Mouse (Mus musculus) thymus, adult 2 months (tissue): ENCODE data around the gene Timm17a. TPM values are rescaled to one million over a fixed set of nuclear protein-coding genes. Genes with fewer than 3 reads are reported as not detected.

Experiments
- DNase-seq: peaks from one replicate; pipeline ENCODE4 v3.0.0; 2021
- H3K27ac ChIP-seq: fragments of 200-500 bp; 2 replicates; pipeline ENCODE4 v1.5.1; 2012; ENCODE audit warnings: low read length, control low read depth; ENCODE audit not compliant: control insufficient read depth, insufficient read depth
- H3K27me3 ChIP-seq: fragments of 200-500 bp; 2 replicates; pipeline ENCODE4 v1.6.1; 2012; ENCODE audit warnings: mild to moderate bottlenecking, low read length, moderate library complexity, mixed read lengths; ENCODE audit not compliant: control insufficient read depth, insufficient read depth
- H3K36me3 ChIP-seq: fragments of 200-500 bp; 2 replicates; pipeline ENCODE4 v1.6.1; 2012; ENCODE audit warnings: mild to moderate bottlenecking, low read length, moderate library complexity; ENCODE audit not compliant: control insufficient read depth, insufficient read depth
- H3K4me1 ChIP-seq: fragments of 200-500 bp; replicated peaks from 2 replicates; pipeline ENCODE4 v1.6.1; 2012; ENCODE audit warnings: low read length; ENCODE audit not compliant: control insufficient read depth, insufficient read depth
- H3K4me3 ChIP-seq: fragments of 200-500 bp; 2 replicates; pipeline ENCODE4 v1.5.1; 2012; ENCODE audit warnings: mild to moderate bottlenecking, low read length, control low read depth, moderate library complexity; ENCODE audit not compliant: control insufficient read depth, insufficient read depth
- CTCF ChIP-seq: fragments of 200-500 bp; IDR thresholded peaks from 2 replicates; pipeline ENCODE4 v1.5.1; 2012; ENCODE audit warnings: mild to moderate bottlenecking, control low read depth, low read length, moderate library complexity, borderline replicate concordance; ENCODE audit not compliant: control insufficient read depth, poor library complexity, insufficient read depth; ENCODE audit errors: extremely low read depth
- POLR2A ChIP-seq: fragments of 200-500 bp; IDR thresholded peaks from 2 replicates; pipeline ENCODE4 v1.6.1; 2012; ENCODE audit warnings: mild to moderate bottlenecking, low read length, control low read depth, moderate library complexity; ENCODE audit not compliant: control insufficient read depth, poor library complexity, insufficient read depth; ENCODE audit errors: extremely low read depth
- WGBS: fragments of 180-500 bp; shearing (Covaris S2); methylation state at CpG from one replicate; pipeline ENCODE4 v1.1.7; 2018; 5-methylcytosine and 5-hydroxymethylcytosine counted together
- polyA plus RNA-seq: library from polyadenylated mRNA; depleted of rRNA; stranded (reverse); fragments of >200 nt; gene quantifications from 2 replicates; pipeline ENCODE4 v1.2.3, GENCODE M21; 2012; rRNA removed

Gene Timm17a
- 44.8 and 50.3 TPM in 2 replicates for polyA plus RNA-seq

DNA sequence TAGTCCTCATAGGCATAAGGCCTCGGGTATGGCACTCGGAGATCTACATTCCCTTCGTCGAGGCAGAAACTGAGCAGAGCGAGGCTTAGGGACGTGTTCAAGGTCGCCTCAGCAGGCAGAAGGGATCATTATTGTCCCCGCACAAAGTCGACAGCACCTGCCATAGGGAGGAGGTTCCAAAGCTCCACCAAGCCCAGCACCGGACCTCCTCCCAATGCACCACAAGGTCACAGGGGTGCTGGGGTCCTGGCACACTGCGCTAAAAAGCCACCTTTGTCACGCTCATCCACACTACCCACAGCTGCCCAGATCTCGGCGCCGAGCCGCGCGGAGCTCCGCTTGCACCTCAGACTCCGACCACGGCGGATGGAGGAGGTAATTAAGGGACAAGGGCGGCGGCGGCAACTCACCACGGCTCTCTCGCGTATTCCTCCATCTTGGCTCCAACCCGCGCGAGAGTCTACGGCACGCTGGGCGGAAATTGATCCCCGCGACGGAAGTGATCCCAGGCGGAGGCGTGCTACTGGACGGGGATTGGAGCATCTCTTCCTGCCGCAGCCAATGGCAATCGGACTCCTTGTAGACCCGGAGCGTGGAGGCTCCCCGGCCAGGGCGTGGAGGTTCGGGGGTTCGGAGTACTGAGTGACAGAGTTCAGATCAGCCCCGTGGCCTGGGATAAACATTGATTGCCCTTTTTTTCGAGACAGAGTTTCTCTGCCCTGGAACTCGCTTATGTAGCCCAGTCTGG lies at the start of gene Timm17a:
TSS of gene Timm17a (minus strand) at position 495 of the 748 bp plus-strand sequence.
- under 1% methylated on average over 51 of the region's 51 CpGs for WGBS
- peak; percentile 90 for DNase-seq
- Histone ChIP-seq H3K4me3 (peak within 1 kb of the TSS; percentile 85), H3K27ac (no peak within 1 kb of the TSS), H3K4me1 (no peaks in the 10 kb centered on the region), H3K36me3 (0 out of 2 replicates have a peak, but pooled peaks cover 5% of the 10 kb centered on the region), H3K27me3 (no peaks in the 10 kb centered on the region)
- TF ChIP-seq POLR2A (peak; percentile 81), CTCF (peak; percentile 51; the same call in 1 of the 2 replicates)

DNA sequence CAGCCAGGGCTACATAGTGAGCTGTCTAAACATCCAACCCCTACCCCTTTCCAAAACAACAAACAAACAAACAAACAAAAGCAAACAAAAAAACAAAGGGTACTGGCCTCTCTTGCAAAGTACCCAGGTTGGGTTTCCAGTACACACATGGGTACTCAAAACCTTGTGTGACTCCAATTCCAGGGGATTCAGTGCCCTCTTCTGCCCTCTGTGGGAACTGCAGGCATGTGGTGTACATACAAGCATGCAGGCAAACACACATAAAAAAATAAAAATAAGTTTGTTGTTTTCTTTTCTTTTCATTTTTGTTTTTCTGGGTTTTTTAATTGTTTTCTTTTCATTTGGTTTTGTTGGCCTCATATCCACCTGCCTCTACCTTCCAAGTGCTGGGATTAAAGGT lies 48.5 kb upstream of the Timm17a start:
- Histone ChIP-seq H3K27me3 (no peaks in the 10 kb centered on the region), H3K36me3 (no peaks in the 10 kb centered on the region), H3K4me3 (no peak overlapping the region), H3K4me1 (no peaks in the 10 kb centered on the region), H3K27ac (no peak overlapping the region)
- no peak for TF ChIP-seq CTCF
- TF ChIP-seq POLR2A = no peak
- DNase-seq = no peak

DNA sequence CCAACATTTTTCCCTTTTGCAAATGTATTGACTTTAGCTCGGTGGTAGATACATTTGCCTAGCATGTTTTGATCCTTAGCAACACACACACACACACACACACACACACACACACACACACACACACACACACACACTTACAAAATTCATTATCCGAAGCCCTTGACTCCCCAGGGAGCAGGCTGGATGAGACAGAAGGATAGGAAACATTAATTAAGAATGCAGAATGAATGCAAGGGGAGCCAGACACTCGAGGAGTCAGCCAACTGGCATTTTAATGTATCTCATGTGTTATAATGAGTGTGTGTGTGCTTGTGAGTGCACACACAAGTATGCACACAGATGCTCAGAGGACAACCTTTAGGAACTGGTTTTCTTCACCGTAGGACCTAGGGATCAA lies 47.9 kb upstream of the Timm17a start:
- H3K4me1 ChIP-seq = no peaks in the 10 kb centered on the region
- H3K36me3 ChIP-seq = no peaks in the 10 kb centered on the region
- no peak overlapping the region for H3K4me3 ChIP-seq
- 93% methylated on average over 4 of the region's 4 CpGs for WGBS
- DNase-seq = no peak
- TF ChIP-seq CTCF = no peak
- no peak for TF ChIP-seq POLR2A
- H3K27ac ChIP-seq = no peak overlapping the region
- H3K27me3 ChIP-seq = no peaks in the 10 kb centered on the region

DNA sequence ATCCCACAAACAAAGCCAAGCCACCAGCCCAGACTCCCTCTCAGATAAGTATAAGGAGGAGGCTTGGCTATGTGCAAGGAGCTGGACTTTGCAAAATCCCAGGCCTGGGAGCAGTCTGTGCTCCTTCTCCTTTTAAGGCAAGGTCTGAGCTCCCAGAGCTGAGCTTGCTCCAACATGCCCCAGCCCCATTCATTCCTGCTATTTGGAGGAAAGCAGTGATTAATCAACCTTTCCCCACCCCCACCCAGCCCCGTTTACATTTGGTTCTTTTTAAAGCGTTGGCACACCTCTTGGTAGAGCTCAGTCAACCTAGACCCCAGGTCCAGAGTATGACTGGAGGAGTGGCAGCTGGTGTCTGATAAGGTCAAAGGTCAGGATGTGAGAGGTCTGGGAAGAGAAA lies 45.5 kb upstream of the Timm17a start:
- H3K36me3 ChIP-seq = no peaks in the 10 kb centered on the region
- H3K27ac ChIP-seq = no peak overlapping the region
- 65% methylated on average over 2 of the region's 2 CpGs for WGBS

DNA sequence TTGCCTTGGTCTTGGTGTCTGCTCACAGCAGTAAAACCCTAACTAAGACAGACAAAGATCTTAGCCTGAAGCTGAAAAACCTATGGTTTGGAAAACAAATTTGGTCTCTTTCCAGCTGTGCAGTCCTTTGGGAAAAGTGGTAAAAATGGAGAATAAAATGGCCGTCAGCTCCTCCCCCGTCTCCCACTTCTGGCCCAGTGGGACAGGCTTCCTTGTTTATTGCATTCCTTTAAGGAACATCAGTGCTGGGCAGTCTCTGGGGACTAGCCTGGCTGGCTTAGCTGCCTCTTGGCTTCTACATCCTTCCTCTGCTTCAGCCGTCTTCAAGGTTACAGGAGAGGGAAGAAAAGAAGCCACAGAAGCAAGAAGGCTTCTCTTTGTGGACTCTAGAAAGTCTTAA lies 38.4 kb upstream of the Timm17a start:
- WGBS = 89% methylated on average over 3 of the region's 3 CpGs
- H3K27ac ChIP-seq = no peak overlapping the region
- no peak for TF ChIP-seq POLR2A

More for the DNA sequence above, 45.5 kb upstream of the Timm17a start:
- Histone ChIP-seq H3K4me3 (no peak overlapping the region), H3K27me3 (no peaks in the 10 kb centered on the region), H3K4me1 (no peaks in the 10 kb centered on the region)
- TF ChIP-seq POLR2A (no peak), CTCF (no peak)
- DNase-seq = no peak

DNA sequence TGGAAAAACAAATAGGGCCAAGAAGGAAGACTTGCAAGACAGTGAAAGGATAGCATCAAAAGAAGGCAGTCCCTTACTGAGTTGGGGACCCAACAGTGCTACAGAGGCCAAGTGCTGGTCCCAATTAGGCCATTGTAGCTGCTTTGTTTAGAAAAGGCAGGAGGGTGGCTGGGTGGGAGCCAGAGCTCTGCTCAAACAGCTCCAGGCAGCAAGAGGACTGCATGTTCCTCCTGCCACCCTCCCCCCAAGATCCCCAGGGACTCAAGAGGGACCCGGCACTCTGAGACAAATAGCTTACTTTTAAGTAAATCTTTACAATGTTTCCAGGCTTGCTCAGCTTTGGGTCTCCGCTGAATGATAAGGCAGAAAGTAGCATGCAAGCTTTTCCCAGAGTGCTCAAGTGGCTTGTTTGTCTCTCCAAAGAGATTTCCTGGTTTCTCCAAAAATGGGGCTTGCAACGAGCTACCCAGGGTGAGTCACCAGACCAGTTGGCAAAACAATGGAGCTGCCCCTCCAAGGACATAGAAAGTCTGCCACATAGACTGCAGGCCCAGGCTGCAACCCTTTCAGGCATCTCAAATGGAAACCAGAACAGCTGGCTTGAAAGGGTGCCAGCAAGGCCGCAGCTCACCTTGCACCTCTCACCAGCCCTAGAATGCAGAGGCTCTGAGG lies 34.1 kb upstream of the Timm17a start:
- no peaks in the 10 kb centered on the region for H3K36me3 ChIP-seq
- H3K27ac ChIP-seq = no peak overlapping the region
- H3K4me3 ChIP-seq = no peak overlapping the region
- no peak for TF ChIP-seq POLR2A
- TF ChIP-seq CTCF = no peak
- 94% methylated on average over 4 of the region's 4 CpGs for WGBS
- no peaks in the 10 kb centered on the region for H3K4me1 ChIP-seq
- no peaks in the 10 kb centered on the region for H3K27me3 ChIP-seq
- DNase-seq = no peak

More for the DNA sequence above, 38.4 kb upstream of the Timm17a start:
- no peak for DNase-seq
- no peaks in the 10 kb centered on the region for H3K36me3 ChIP-seq
- H3K27me3 ChIP-seq = no peaks in the 10 kb centered on the region
- H3K4me1 ChIP-seq = no peaks in the 10 kb centered on the region
- H3K4me3 ChIP-seq = no peak overlapping the region

DNA sequence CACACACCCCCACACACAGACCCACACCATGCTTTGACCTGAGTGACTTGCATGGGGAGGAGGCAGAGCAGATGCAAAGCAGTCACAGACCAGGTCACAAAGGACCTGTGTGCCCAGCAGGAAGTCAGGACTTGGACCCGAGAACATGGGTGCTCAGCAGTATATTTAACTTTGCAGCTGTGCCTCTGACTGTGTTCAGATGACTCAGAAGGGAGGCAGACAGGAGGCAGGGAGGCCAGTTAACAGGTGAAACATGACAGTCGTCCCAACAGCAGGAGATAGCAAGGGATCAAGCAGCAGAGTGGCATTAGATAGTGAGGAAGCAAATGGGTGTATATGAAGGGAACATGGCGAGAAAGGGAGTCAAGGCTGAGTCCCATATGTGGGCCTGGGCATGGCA lies 33.3 kb upstream of the Timm17a start:
- no peaks in the 10 kb centered on the region for H3K36me3 ChIP-seq
- 89% methylated on average over 3 of the region's 3 CpGs for WGBS
- no peak overlapping the region for H3K4me3 ChIP-seq
- H3K4me1 ChIP-seq = no peaks in the 10 kb centered on the region
- no peak for TF ChIP-seq POLR2A
- no peak for TF ChIP-seq CTCF
- no peak overlapping the region for H3K27ac ChIP-seq
- no peaks in the 10 kb centered on the region for H3K27me3 ChIP-seq
- DNase-seq = no peak
